Mouse (Mus musculus): ENCODE results near the gene Chd4. TPM values are rescaled to one million over a fixed set of nuclear protein-coding genes. Genes with fewer than 3 reads are reported as not detected.

Chd4 gene
- polyA plus RNA-seq, 1 experiment, result 133 TPM

DNA sequence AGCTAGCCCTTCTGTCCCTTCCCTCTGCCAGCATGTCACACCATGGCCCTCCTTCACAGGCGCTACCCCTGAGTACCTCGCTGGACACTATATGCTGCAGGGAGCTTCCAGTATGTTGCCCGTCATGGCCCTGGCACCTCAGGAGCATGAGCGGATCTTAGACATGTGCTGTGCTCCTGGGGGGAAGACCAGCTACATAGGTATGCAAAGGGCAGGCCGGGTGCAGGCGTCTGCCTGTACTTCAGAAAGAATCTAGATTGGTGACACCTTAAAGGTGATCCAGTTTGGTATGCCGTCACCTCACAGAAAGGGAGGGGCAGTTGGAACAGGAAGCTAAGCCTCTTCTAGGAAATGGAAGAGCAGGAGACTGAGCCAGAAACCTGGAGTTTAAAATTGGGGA, 44.0 kb downstream of the Chd4 start:
- Histone ChIP-seq H3ac (ENCODE audit: control insufficient read depth, insufficient read length) (no peak overlapping the region), H3K27me3 (ENCODE audit: control insufficient read depth, insufficient read depth, insufficient read length) (no peaks in the 10 kb centered on the region), H3K79me2 (ENCODE audit: control insufficient read depth, insufficient read depth) (peaks cover 15% of the 10 kb centered on the region), H3K4me2 (ENCODE audit: low read depth) (no peak overlapping the region), H3K36me3 (ENCODE audit: control insufficient read depth, insufficient read depth) (peaks cover 35% of the 10 kb centered on the region), H3K4me3 (no peak overlapping the region)
- no peak for TF ChIP-seq MYOD1 (IDR thresholded peaks at IDR 0.05; ENCODE audit: control insufficient read depth in 1 of 3, insufficient read length in 2 of 3, low read depth in 2 of 3)
- no peak for TF ChIP-seq CEBPB (IDR thresholded peaks at IDR 0.05; ENCODE audit: insufficient read depth, poor library complexity, severe bottlenecking)
- TF ChIP-seq TCF3 (IDR thresholded peaks at IDR 0.05; ENCODE audit: insufficient read length, low read depth), result no peak
- TF ChIP-seq SRF (IDR thresholded peaks at IDR 0.05; ENCODE audit: control insufficient read depth, insufficient read length, low read depth), result no peak

DNA sequence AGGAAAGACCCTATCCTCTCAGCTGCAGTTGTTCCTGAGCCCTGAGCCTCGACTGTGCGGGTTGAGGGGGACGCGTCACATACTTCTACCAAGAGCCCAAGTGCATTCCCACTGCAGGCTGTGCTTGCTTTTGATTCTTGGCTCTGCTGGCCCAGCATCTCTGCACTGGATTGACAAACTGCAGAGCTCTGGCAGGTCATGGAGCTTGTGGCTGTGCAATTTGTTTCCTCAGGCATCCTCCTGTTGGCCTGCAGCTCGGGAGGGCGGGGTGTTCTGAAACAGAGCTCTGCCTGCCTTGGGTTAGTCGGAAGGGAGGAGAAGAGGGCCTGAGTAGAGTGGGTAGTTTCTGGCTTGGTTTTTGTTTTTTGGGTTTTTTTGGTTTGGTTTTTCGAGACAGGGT, 46.7 kb downstream of the Chd4 start:
- H3K27me3 ChIP-seq (ENCODE audit: control insufficient read depth, insufficient read depth, insufficient read length), result no peaks in the 10 kb centered on the region
- peaks cover 16% of the 10 kb centered on the region for H3K79me2 ChIP-seq (ENCODE audit: control insufficient read depth, insufficient read depth)
- no peak overlapping the region for H3K4me3 ChIP-seq
- H3ac ChIP-seq (ENCODE audit: control insufficient read depth, insufficient read length), result no peak overlapping the region
- H3K36me3 ChIP-seq (ENCODE audit: control insufficient read depth, insufficient read depth), result peaks cover 12% of the 10 kb centered on the region
- H3K4me2 ChIP-seq (ENCODE audit: low read depth), result no peak overlapping the region
- no peak for TF ChIP-seq POLR2AphosphoS2 (IDR thresholded peaks at IDR 0.05; ENCODE audit: insufficient read length, low read depth)
- no peak for TF ChIP-seq MAX (IDR thresholded peaks at IDR 0.05; ENCODE audit: low read depth)
- no peak for TF ChIP-seq POLR2A (IDR thresholded peaks at IDR 0.05; ENCODE audit: insufficient read length, low read depth)
- no peak for TF ChIP-seq TCF3 (IDR thresholded peaks at IDR 0.05; ENCODE audit: insufficient read length, low read depth)
- TF ChIP-seq CEBPB (IDR thresholded peaks at IDR 0.05; ENCODE audit: insufficient read depth, poor library complexity, severe bottlenecking), result no peak
- TF ChIP-seq MYOG (IDR thresholded peaks at IDR 0.05; ENCODE audit: control insufficient read depth in 1 of 3, insufficient read depth in 1 of 3, insufficient read length in 2 of 3, low read depth in 2 of 3), result no peak
- no peak for TF ChIP-seq REST (IDR thresholded peaks at IDR 0.05; ENCODE audit: insufficient read depth, insufficient read length)
- TF ChIP-seq SRF (IDR thresholded peaks at IDR 0.05; ENCODE audit: control insufficient read depth, insufficient read length, low read depth), result no peak
- TF ChIP-seq MYOD1 (IDR thresholded peaks at IDR 0.05; ENCODE audit: control insufficient read depth in 1 of 3, insufficient read length in 2 of 3, low read depth in 2 of 3), result no peak
- TF ChIP-seq TCF12 (IDR thresholded peaks at IDR 0.05; ENCODE audit: insufficient read depth, poor library complexity, severe bottlenecking), result no peak
- no peak for TF ChIP-seq E2F4 (IDR thresholded peaks at IDR 0.05; ENCODE audit: insufficient read depth)
- TF ChIP-seq USF1 (IDR thresholded peaks at IDR 0.05; ENCODE audit: low read depth), result no peak

DNA sequence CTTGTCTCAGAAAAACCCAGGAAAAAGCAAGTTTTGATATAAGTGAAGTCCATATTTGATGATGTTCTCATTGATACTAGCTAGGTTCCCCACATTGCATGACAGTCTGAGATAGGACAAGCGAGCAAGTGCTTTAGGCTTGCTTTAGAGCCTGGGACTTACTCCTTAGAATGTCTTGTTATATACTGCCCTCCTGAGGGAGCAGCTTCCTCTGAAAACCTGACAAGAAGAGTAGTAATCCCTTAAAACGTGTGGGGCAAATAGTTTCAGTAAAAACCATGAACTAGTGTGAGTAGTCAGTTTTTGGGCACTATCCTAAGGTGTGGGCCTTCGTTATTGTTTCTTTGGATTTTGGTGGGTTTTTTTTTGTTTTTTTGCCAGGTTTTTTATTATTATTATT, 47.3 kb downstream of the Chd4 start:
- H3K36me3 ChIP-seq (ENCODE audit: control insufficient read depth, insufficient read depth), result peaks cover 12% of the 10 kb centered on the region
- H3K79me2 ChIP-seq (ENCODE audit: control insufficient read depth, insufficient read depth), result peaks cover 16% of the 10 kb centered on the region
- no peak overlapping the region for H3K4me3 ChIP-seq
- no peak overlapping the region for H3ac ChIP-seq (ENCODE audit: control insufficient read depth, insufficient read length)
- no peak overlapping the region for H3K4me2 ChIP-seq (ENCODE audit: low read depth)
- H3K27me3 ChIP-seq (ENCODE audit: control insufficient read depth, insufficient read depth, insufficient read length), result no peaks in the 10 kb centered on the region
- TF ChIP-seq POLR2A (IDR thresholded peaks at IDR 0.05; ENCODE audit: insufficient read length, low read depth) (no peak), TCF3 (IDR thresholded peaks at IDR 0.05; ENCODE audit: insufficient read length, low read depth) (no peak), MYOG (IDR thresholded peaks at IDR 0.05; ENCODE audit: control insufficient read depth in 1 of 3, insufficient read depth in 1 of 3, insufficient read length in 2 of 3, low read depth in 2 of 3) (no peak), POLR2AphosphoS2 (IDR thresholded peaks at IDR 0.05; ENCODE audit: insufficient read length, low read depth) (no peak), TCF12 (IDR thresholded peaks at IDR 0.05; ENCODE audit: insufficient read depth, poor library complexity, severe bottlenecking) (no peak)

DNA sequence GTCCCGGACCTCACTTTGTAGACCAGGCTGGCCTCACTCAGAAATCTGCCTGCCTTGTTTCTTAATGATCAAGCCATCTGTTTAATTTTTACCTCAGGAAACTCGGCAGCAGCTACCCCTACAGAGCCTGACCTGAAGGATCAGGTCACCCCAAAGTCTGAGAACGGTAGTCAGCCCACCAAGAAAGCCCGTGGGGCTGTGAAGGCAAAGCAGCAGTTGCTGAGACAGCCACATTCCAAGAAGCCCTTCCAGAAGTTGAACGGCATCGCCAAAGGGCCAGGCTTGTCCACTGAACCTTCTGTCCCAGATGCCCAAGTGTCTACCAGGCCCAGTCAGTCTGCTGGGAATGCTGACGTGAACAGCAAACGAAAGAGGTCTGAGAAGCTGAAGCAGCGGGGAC, 48.1 kb downstream of the Chd4 start:
- H3ac ChIP-seq (ENCODE audit: control insufficient read depth, insufficient read length), result no peak overlapping the region
- peaks cover 16% of the 10 kb centered on the region for H3K79me2 ChIP-seq (ENCODE audit: control insufficient read depth, insufficient read depth)
- H3K4me2 ChIP-seq (ENCODE audit: low read depth), result no peak overlapping the region
- no peaks in the 10 kb centered on the region for H3K27me3 ChIP-seq (ENCODE audit: control insufficient read depth, insufficient read depth, insufficient read length)
- peaks cover 12% of the 10 kb centered on the region for H3K36me3 ChIP-seq (ENCODE audit: control insufficient read depth, insufficient read depth)
- TF ChIP-seq REST (IDR thresholded peaks at IDR 0.05; ENCODE audit: insufficient read depth, insufficient read length), result no peak
- no peak for TF ChIP-seq TCF3 (IDR thresholded peaks at IDR 0.05; ENCODE audit: insufficient read length, low read depth)
- no peak for TF ChIP-seq MAX (IDR thresholded peaks at IDR 0.05; ENCODE audit: low read depth)
- TF ChIP-seq SRF (IDR thresholded peaks at IDR 0.05; ENCODE audit: control insufficient read depth, insufficient read length, low read depth), result no peak
- no peak for TF ChIP-seq POLR2AphosphoS2 (IDR thresholded peaks at IDR 0.05; ENCODE audit: insufficient read length, low read depth)
- TF ChIP-seq E2F4 (IDR thresholded peaks at IDR 0.05; ENCODE audit: insufficient read depth), result no peak
- no peak overlapping the region for H3K4me3 ChIP-seq

DNA sequence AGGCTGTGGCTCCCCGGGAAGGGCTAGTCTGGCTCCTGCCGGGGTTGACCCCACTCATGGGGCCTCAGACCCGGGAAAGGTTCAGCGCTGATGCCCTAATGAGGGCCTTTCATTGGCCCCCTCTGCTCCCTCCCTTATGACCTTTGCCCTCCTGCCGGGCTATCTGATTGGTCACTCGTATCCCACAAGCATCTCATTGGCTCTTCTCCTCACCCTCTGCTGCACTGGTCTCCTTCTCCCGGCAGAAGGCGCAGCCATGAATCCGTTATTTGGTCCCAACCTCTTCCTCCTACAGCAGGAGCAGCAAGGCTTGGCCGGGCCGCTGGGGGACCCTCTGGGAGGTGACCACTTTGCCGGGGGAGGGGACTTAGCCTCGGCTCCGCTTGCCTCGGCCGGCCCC, 49.2 kb downstream of the Chd4 start, which contains the start of gene Iffo1:
Gene Iffo1, plus strand, starts transcription at position 241 of the 400 bp plus-strand sequence.
- no peak for TF ChIP-seq MYOG (IDR thresholded peaks at IDR 0.05; ENCODE audit: control insufficient read depth in 1 of 3, insufficient read depth in 1 of 3, insufficient read length in 2 of 3, low read depth in 2 of 3)
- no peak for TF ChIP-seq MAX (IDR thresholded peaks at IDR 0.05; ENCODE audit: low read depth)
- TF ChIP-seq TCF3 (IDR thresholded peaks at IDR 0.05; ENCODE audit: insufficient read length, low read depth), result no peak
- no peak for TF ChIP-seq TCF12 (IDR thresholded peaks at IDR 0.05; ENCODE audit: insufficient read depth, poor library complexity, severe bottlenecking)
- TF ChIP-seq POLR2AphosphoS2 (IDR thresholded peaks at IDR 0.05; ENCODE audit: insufficient read length, low read depth), result peak; percentile 66
- peak; percentile 24 for TF ChIP-seq SRF (IDR thresholded peaks at IDR 0.05; ENCODE audit: control insufficient read depth, insufficient read length, low read depth)
- TF ChIP-seq MYOD1 (IDR thresholded peaks at IDR 0.05; ENCODE audit: control insufficient read depth in 1 of 3, insufficient read length in 2 of 3, low read depth in 2 of 3), result no peak
- TF ChIP-seq POLR2A (IDR thresholded peaks at IDR 0.05; ENCODE audit: insufficient read length, low read depth), result peak; percentile 80
- peak within 1 kb of the TSS; percentile 70 for H3K4me2 ChIP-seq (ENCODE audit: low read depth)
- peaks cover 12% of the 10 kb centered on the region for H3K36me3 ChIP-seq (ENCODE audit: control insufficient read depth, insufficient read depth)
- H3K27me3 ChIP-seq (ENCODE audit: control insufficient read depth, insufficient read depth, insufficient read length), result no peaks in the 10 kb centered on the region
- H3ac ChIP-seq (ENCODE audit: control insufficient read depth, insufficient read length), result peak within 1 kb of the TSS; percentile 60
- peaks cover 19% of the 10 kb centered on the region for H3K79me2 ChIP-seq (ENCODE audit: control insufficient read depth, insufficient read depth)
- H3K4me3 ChIP-seq, result peak within 1 kb of the TSS; percentile 98
